Mouse (Mus musculus): ENCODE measurements at regions not wholly inside any gene's neighbourhood (a gene's known extent, or its start where the extent isn't known, plus 50 kb on each side); places are given as distances from the start of the nearest gene placed in this dataset.
"Not testable (repeated sequence)": the region's sequence is repeated elsewhere in the genome, so short reads cannot be mapped to it uniquely, and the experiment has no call there.

GRCm38 (mm10) chr10:66689196-66689595, 406.7 kb upstream of the Jmjd1c start:
- not testable (repeated sequence) for TF ChIP-seq CTCF (IDR thresholded peaks at IDR 0.05; ENCODE audit: control insufficient read depth, insufficient read depth, low read length); POLR2A (IDR thresholded peaks at IDR 0.05; ENCODE audit: borderline replicate concordance, control insufficient read depth, low read depth, low read length)

All from bone marrow, adult 2 months (tissue).